Mouse (Mus musculus) hindbrain, embryonic 11.5 days (tissue): Measurements from ENCODE around the gene Gm21411. TPM values are rescaled to one million over a fixed set of nuclear protein-coding genes. Genes with fewer than 3 reads are reported as not detected.

ENCODE experiments used
- polyA plus RNA-seq: library from polyadenylated mRNA; unstranded; fragments of >200 nt; fragmentation: Nextera tagmentation; extraction: Ambion mirVana; gene quantifications from 2 replicates; pipeline ENCODE4 v1.2.1, GENCODE M21; 2014

The Gm21411 gene
- polyA plus RNA-seq, 1 experiment from 2014 or later, result not detected

Other genes with a start within 250 kb of the Gm21411 start
- not detected in 2 replicates for gene Zfp989, start 62.4 kb upstream of the Gm21411 start, polyA plus RNA-seq
- not detected in 2 replicates for gene Rex2, start 112.3 kb upstream of the Gm21411 start, polyA plus RNA-seq
- gene Zfp991, start 222.4 kb upstream of the Gm21411 start, polyA plus RNA-seq, result 7.8 and 8.7 TPM in 2 replicates